20 mouse cellular contexts compared by ENCODE assay signal in genomic region chr5:123310221-123310620, GRCm38 (mm10). TPM values are rescaled to one million over a fixed set of nuclear protein-coding genes. Genes with fewer than 3 reads are reported as not detected.
A peak's percentile ranks its signal among the peaks of the same experiment; 100 is the strongest.
DNase-seq lines count a peak whose midpoint lies in the region; ATAC-seq lines count a peak whose summit lies in the region.
"Had no signal": no experiment of that assay in that cellular context is flagged by ENCODE, and none has a peak within 500 bp of the region (broad histone marks: within the 10 kb centered on the region; RNA-seq: fewer than 3 reads in every experiment).

No protein-coding gene starts in this region.

- H3K27me3 ChIP-seq in hindbrain, embryonic 10.5 days (ENCODE audit: insufficient read depth, poor library complexity, severe bottlenecking) = peaks cover 7% of the 10 kb centered on the region
- 0 out of 2 replicates have a peak, but pooled peaks cover 2% of the 10 kb centered on the region for H3K27me3 ChIP-seq in hindbrain, embryonic 12.5 days
- no peaks in the 10 kb centered on the region for H3K27me3 ChIP-seq in forebrain, embryonic 14.5 days (replicated peaks; ENCODE audit: control insufficient read depth, insufficient read depth, low read length)
- no peaks in the 10 kb centered on the region for H3K27me3 ChIP-seq in stomach, embryonic 15.5 days (replicated peaks)
- H3K27me3 ChIP-seq: liver, embryonic 12.5 days; lung, embryonic 15.5 days; Patski had no signal

- 64% methylated on average over 7 of the region's 7 CpGs for WGBS in hindbrain, embryonic 10.5 days
- 65% methylated on average over 7 of the region's 7 CpGs for WGBS in hindbrain, embryonic 12.5 days
- 62% methylated on average over 7 of the region's 7 CpGs for WGBS in forebrain, embryonic 14.5 days
- WGBS in stomach, embryonic 15.5 days = 40% methylated on average over 7 of the region's 7 CpGs

- H3K4me2 ChIP-seq in hindbrain, embryonic 12.5 days (replicated peaks) = no peak overlapping the region
- no peak overlapping the region for H3K4me2 ChIP-seq in forebrain, embryonic 14.5 days (ENCODE audit: low read length)
- peak overlapping the region; percentile 10; the same call in 1 of the 2 replicates for H3K4me2 ChIP-seq in stomach, embryonic 15.5 days
- H3K4me2 ChIP-seq: hindbrain, embryonic 13.5 days; liver, embryonic 12.5 days; lung, embryonic 15.5 days had no signal

- no peak for ATAC-seq in hindbrain, embryonic 12.5 days (ENCODE audit: low FRiP score)
- ATAC-seq in forebrain, embryonic 14.5 days = no peak
- ATAC-seq in stomach, embryonic 15.5 days (ENCODE audit: insufficient read depth, low FRiP score, low read depth) = no peak
- ATAC-seq in frontal cortex, adult (ENCODE audit: low TSS enrichment) = no peak
- ATAC-seq: activated CD4-positive, CD25-positive, alpha-beta regulatory T cell, adult 4 months; liver, embryonic 12.5 days; Patski had no signal

- DNase-seq in hindbrain, embryonic 10.5 days (ENCODE audit: low spot score) = no peak
- peak; percentile 32 for DNase-seq in retina, adult 2 months (ENCODE audit: low read depth, low spot score)
- DNase-seq in retina, embryonic 14.5 days (ENCODE audit: low spot score) = no peak
- DNase-seq in forebrain, embryonic 14.5 days (ENCODE audit: low spot score) = peak; percentile 64
- no peak for DNase-seq in layer of hippocampus, postnatal 36 days
- DNase-seq: adrenal gland, postnatal 25 days; cerebellum, adult 2 months; kidney, adult 18-20 months; kidney, postnatal 4 days; midbrain, embryonic 14.5 days; right cerebral cortex, postnatal 25 days; thymus, adult 18-20 months had no signal

- no peaks in the 10 kb centered on the region for H3K36me3 ChIP-seq in hindbrain, embryonic 10.5 days
- no peaks in the 10 kb centered on the region for H3K36me3 ChIP-seq in hindbrain, embryonic 12.5 days
- no peaks in the 10 kb centered on the region for H3K36me3 ChIP-seq in forebrain, embryonic 14.5 days (ENCODE audit: control insufficient read depth, insufficient read depth, low read length)
- no peaks in the 10 kb centered on the region for H3K36me3 ChIP-seq in stomach, embryonic 15.5 days
- H3K36me3 ChIP-seq: hindbrain, embryonic 13.5 days; liver, embryonic 12.5 days; lung, embryonic 15.5 days had no signal

- peaks cover 24% of the 10 kb centered on the region for H3K4me1 ChIP-seq in hindbrain, embryonic 10.5 days (replicated peaks)
- H3K4me1 ChIP-seq in hindbrain, embryonic 12.5 days = peaks cover 27% of the 10 kb centered on the region
- no peaks in the 10 kb centered on the region for H3K4me1 ChIP-seq in forebrain, embryonic 14.5 days (ENCODE audit: control insufficient read depth, insufficient read depth, low read length)
- H3K4me1 ChIP-seq in stomach, embryonic 15.5 days = peaks cover 5% of the 10 kb centered on the region; the same call in 1 of the 2 replicates
- H3K4me1 ChIP-seq: liver, embryonic 12.5 days had no signal

- H3K27ac ChIP-seq in hindbrain, embryonic 10.5 days = peak overlapping the region; percentile 54; the same call in 1 of the 2 replicates
- no peak overlapping the region for H3K27ac ChIP-seq in hindbrain, embryonic 12.5 days
- H3K27ac ChIP-seq in forebrain, embryonic 14.5 days (ENCODE audit: low read depth, low read length) = peak overlapping the region; percentile 62; the same call in 1 of the 2 replicates
- no peak overlapping the region for H3K27ac ChIP-seq in stomach, embryonic 15.5 days
- H3K27ac ChIP-seq: hindbrain, embryonic 13.5 days; liver, embryonic 12.5 days; lung, embryonic 15.5 days had no signal

- H3K4me3 ChIP-seq in hindbrain, embryonic 10.5 days = no peak overlapping the region
- H3K4me3 ChIP-seq in hindbrain, embryonic 12.5 days = no peak overlapping the region
- H3K4me3 ChIP-seq in forebrain, embryonic 14.5 days (ENCODE audit: low read depth, low read length) = no peak overlapping the region
- H3K4me3 ChIP-seq in stomach, embryonic 15.5 days (replicated peaks) = no peak overlapping the region
- H3K4me3 ChIP-seq: hindbrain, embryonic 13.5 days; liver, embryonic 12.5 days; lung, embryonic 15.5 days had no signal

- no peak overlapping the region; the same call in 1 of the 2 replicates for H3K9ac ChIP-seq in hindbrain, embryonic 12.5 days
- H3K9ac ChIP-seq in forebrain, embryonic 14.5 days (ENCODE audit: low read length) = no peak overlapping the region
- no peak overlapping the region for H3K9ac ChIP-seq in stomach, embryonic 15.5 days
- H3K9ac ChIP-seq: hindbrain, embryonic 13.5 days; liver, embryonic 12.5 days; lung, embryonic 15.5 days had no signal

- no peaks in the 10 kb centered on the region for H3K9me3 ChIP-seq in hindbrain, embryonic 10.5 days
- H3K9me3 ChIP-seq in hindbrain, embryonic 12.5 days (replicated peaks) = no peaks in the 10 kb centered on the region
- H3K9me3 ChIP-seq in forebrain, embryonic 14.5 days (replicated peaks; ENCODE audit: control insufficient read depth, low read length) = no peaks in the 10 kb centered on the region
- no peaks in the 10 kb centered on the region for H3K9me3 ChIP-seq in stomach, embryonic 15.5 days
- H3K9me3 ChIP-seq: hindbrain, embryonic 13.5 days; liver, embryonic 12.5 days; lung, embryonic 15.5 days had no signal

RNA-seq across cellular contexts. Expression of gene Bcl7a, which starts 33.4 kb away (rescaled TPM):
- 42.9 and 48.0 TPM in 2 replicates for polyA plus RNA-seq in hindbrain, embryonic 10.5 days (2016; fragmentation: Nextera tagmentation; extraction: Ambion mirVana)
- 56.6 and 59.9 TPM in 2 replicates for polyA plus RNA-seq in hindbrain, embryonic 12.5 days (2016; fragmentation: Nextera tagmentation; extraction: Ambion mirVana)
- polyA plus RNA-seq in forebrain, embryonic 14.5 days (2014; fragmentation: Nextera tagmentation; extraction: Ambion mirVana) = 71.6 and 78.2 TPM in 2 replicates
- polyA plus RNA-seq in stomach, embryonic 15.5 days (2015; fragmentation: Nextera tagmentation; extraction: Ambion mirVana) = 19.9 and 21.0 TPM in 2 replicates
- 10 to 100 TPM; 61.7 to 66.0 TPM for total RNA-seq in layer of hippocampus, postnatal 36 days (2021)

RNA-seq across cellular contexts. Expression of gene Wdr66, which starts 58.3 kb away (rescaled TPM):
- polyA plus RNA-seq in hindbrain, embryonic 10.5 days (2016; fragmentation: Nextera tagmentation; extraction: Ambion mirVana) = 7.0 and 8.1 TPM in 2 replicates
- polyA plus RNA-seq in hindbrain, embryonic 12.5 days (2016; fragmentation: Nextera tagmentation; extraction: Ambion mirVana) = 3.7 and 6.0 TPM in 2 replicates
- 2.3 and 2.4 TPM in 2 replicates for polyA plus RNA-seq in forebrain, embryonic 14.5 days (2014; fragmentation: Nextera tagmentation; extraction: Ambion mirVana)
- polyA plus RNA-seq in stomach, embryonic 15.5 days (2015; fragmentation: Nextera tagmentation; extraction: Ambion mirVana) = 0.86 and 0.92 TPM in 2 replicates
- total RNA-seq in layer of hippocampus, postnatal 36 days (2021) = 1 to 10 TPM; 3.6 to 5.5 TPM

Comparison
In these comparisons a context has a peak if more than half of its experiments do, and no peak if none do; other contexts are left out.
1. DNase-seq: peak in retina, adult 2 months (single experiment) and forebrain, embryonic 14.5 days (single experiment); none in hindbrain, embryonic 10.5 days (single experiment), retina, embryonic 14.5 days (single experiment) and layer of hippocampus, postnatal 36 days (0 of 2).
2. H3K27ac ChIP-seq: peak in hindbrain, embryonic 10.5 days (single experiment) and forebrain, embryonic 14.5 days (single experiment); none in hindbrain, embryonic 12.5 days (single experiment) and stomach, embryonic 15.5 days (single experiment).